Mouse (Mus musculus) cerebellum, postnatal 4 days (tissue): ENCODE data around the gene Krtap12-1.
"Not testable (repeated sequence)": the region's sequence is repeated elsewhere in the genome, so short reads cannot be mapped to it uniquely, and the experiment has no call there.

Experiments
- DNase-seq, 2 experiments: peaks; one replicate each; pipeline ENCODE4 v3.0.0; 2022; ENCODE audit warnings: low spot score in 2 of 2, mixed read lengths in 1 of 2

Gene Krtap12-1

GRCm38 (mm10) chr10:77741924-77742688 lies 21.7 kb downstream of the Krtap12-1 start, which contains the start of gene Gm18596:
Gm18596 (minus strand) TSS chr10:77742638.
- peak in 1 of 2 experiments; percentile 32 for DNase-seq

GRCm38 (mm10) chr10:77750686-77751085 lies 30.3 kb downstream of the Krtap12-1 start:
- DNase-seq = not testable (repeated sequence)

GRCm38 (mm10) chr10:77751254-77751653 lies 30.9 kb downstream of the Krtap12-1 start, which contains the start of gene Gm9736:
Gm9736 (minus strand) TSS chr10:77751354.
- not testable (repeated sequence) for DNase-seq

DNA sequence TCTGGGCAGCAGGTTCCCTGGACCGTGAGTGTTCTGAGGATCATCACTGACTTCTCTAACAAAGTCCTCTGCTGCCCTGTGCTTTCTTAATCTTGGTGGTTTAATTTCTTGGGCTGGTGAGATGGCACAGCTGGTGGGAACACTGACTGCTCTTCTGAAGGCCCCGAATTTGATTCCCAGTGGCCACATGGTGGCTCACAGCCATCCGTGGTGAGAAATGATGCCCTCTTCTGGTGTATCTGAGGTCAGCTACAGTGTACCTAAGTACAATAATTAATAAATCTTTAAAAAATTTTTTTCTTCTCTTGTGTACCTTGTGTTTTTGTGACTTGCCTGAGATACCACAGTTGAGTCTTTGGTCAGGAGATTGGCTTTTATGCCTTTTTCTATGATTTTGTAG lies 31.9 kb downstream of the Krtap12-1 start:
- DNase-seq = not testable (repeated sequence)

- DNase-seq = no peak
Observed at GRCm38 (mm10) chr10:77753448-77753847, 33.0 kb downstream of the Krtap12-1 start.

DNA sequence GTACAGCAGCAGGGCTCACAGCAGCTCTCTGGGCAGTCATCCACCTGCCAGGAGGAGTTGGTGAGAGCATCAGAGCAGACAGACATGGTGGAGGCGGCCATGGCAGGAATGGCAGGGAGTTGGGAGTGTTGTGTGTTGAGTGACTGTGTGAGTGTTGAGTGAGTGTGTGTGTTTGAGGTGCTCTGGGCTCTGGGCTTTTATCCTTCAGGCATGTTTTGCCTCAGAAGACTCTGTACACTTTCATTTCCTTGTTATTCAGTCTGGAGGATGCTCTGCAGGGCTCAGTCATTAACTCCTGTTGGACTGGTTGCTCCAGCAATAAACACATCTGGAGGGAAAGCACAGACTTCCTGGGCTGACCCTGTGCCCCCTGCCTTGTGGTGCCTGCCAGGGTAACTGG lies 39.2 kb downstream of the Krtap12-1 start, which contains the start of gene Gm3233:
Gene Gm3233 (minus strand): TSS at position 101 of the 400 bp plus-strand sequence.
- not testable (repeated sequence) for DNase-seq

GRCm38 (mm10) chr10:77769727-77770126 lies 49.3 kb downstream of the Krtap12-1 start:
- no peak for DNase-seq
